Mouse (Mus musculus) heart, embryonic 13.5 days (tissue): ENCODE data around the gene Nxpe3. TPM values are rescaled to one million over a fixed set of nuclear protein-coding genes. Genes with fewer than 3 reads are reported as not detected.

Experiments
- ATAC-seq: fragments of 200-750 bp; cut with Nextera tagmentation; 2 replicates; pipeline ENCODE4 v1.8.0; 2017; ENCODE audit warnings: moderate TSS enrichment; ENCODE audit not compliant: insufficient number of reproducible peaks, low FRiP score, low TSS enrichment; ENCODE audit errors: extremely low read depth
- H3K27ac ChIP-seq: fragments of 300-500 bp; sonication (generic); replicated peaks from 2 replicates; pipeline ENCODE4 v1.5.1; 2015; ENCODE audit warnings: moderate library complexity, mild to moderate bottlenecking, inconsistent platforms
- H3K27me3 ChIP-seq: fragments of 300-500 bp; sonication (generic); replicated peaks from 2 replicates; pipeline ENCODE4 v1.6.1; 2015; ENCODE audit warnings: mild to moderate bottlenecking, inconsistent platforms
- H3K36me3 ChIP-seq: fragments of 300-500 bp; sonication (generic); 2 replicates; pipeline ENCODE4 v1.6.1; 2015; ENCODE audit warnings: mild to moderate bottlenecking, inconsistent platforms
- H3K4me1 ChIP-seq: fragments of 300-500 bp; sonication (generic); 2 replicates; pipeline ENCODE4 v1.6.1; 2015; ENCODE audit warnings: inconsistent platforms
- H3K4me2 ChIP-seq: fragments of 300-500 bp; sonication (generic); 2 replicates; pipeline ENCODE4 v1.6.1; 2015; ENCODE audit warnings: inconsistent platforms, mild to moderate bottlenecking, moderate library complexity
- H3K4me3 ChIP-seq: fragments of 300-500 bp; sonication (generic); 2 replicates; pipeline ENCODE4 v1.5.1; 2015; ENCODE audit warnings: moderate library complexity, mild to moderate bottlenecking, inconsistent platforms
- H3K9ac ChIP-seq: fragments of 300-500 bp; sonication (generic); 2 replicates; pipeline ENCODE4 v1.6.1; 2015; ENCODE audit warnings: inconsistent platforms, mild to moderate bottlenecking, moderate library complexity
- H3K9me3 ChIP-seq: fragments of 300-500 bp; sonication (generic); 2 replicates; pipeline ENCODE4 v1.6.1; 2016; ENCODE audit warnings: inconsistent platforms
- WGBS: fragments of 180-500 bp; shearing (Covaris S2); methylation state at CpG from one replicate; pipeline ENCODE4 v1.1.7; 2015; ENCODE audit warnings: mixed read lengths; 5-methylcytosine and 5-hydroxymethylcytosine counted together
- polyA plus RNA-seq: library from polyadenylated mRNA; unstranded; fragments of >200 nt; fragmentation: Nextera tagmentation; extraction: Ambion mirVana; gene quantifications from 2 replicates; pipeline ENCODE4 v1.2.1, GENCODE M21; 2015

Gene Nxpe3
- polyA plus RNA-seq = 0.53 and 0.59 TPM in 2 replicates

DNA sequence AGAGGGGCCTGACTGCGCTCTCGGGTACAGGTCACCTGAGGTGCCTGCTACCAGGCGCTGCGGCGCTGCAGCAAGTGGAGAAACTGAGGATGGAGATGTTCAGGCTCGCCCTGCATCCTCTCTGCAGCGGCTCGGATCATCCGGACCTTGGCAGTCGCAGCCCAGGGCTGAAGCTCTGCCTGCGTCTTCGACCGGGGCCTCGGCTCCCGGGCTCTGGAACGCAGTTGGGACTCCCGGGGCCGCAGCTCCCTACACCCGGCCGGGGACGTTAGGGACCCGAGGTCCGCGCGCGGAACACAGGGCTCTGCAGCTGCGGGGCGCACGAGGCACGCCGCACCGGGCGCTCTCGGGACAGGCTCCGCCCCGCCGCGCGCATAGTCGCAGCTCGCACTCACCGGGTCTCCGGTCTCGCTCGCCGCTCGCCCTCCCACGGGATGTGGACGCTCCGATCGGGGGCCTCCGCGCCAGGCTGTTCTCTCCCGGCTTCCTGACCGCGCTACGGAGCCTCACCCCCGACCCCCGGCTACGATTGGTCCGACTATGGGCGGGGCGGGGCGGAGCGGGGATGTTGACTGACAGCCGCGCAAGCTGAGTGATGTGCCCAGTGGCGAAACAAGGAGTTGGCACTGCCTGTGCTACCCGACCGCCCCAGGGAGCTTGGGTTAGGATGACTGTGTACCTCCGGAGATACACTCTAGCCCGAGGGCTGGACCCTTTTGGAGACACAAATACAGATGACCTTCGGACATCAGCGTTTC, at the start of gene Nxpe3:
Gene Nxpe3 (minus strand): TSS at position 393 of the 758 bp plus-strand sequence.
- H3K27me3 ChIP-seq = no peaks in the 10 kb centered on the region
- peak within 1 kb of the TSS; percentile 73 for H3K27ac ChIP-seq
- peak within 1 kb of the TSS; percentile 82 for H3K4me3 ChIP-seq
- H3K4me2 ChIP-seq = peak within 1 kb of the TSS; percentile 82
- peak; percentile 77 for ATAC-seq
- H3K9me3 ChIP-seq = no peaks in the 10 kb centered on the region
- under 1% methylated on average over 74 of the region's 74 CpGs for WGBS
- peaks cover 36% of the 10 kb centered on the region for H3K4me1 ChIP-seq
- H3K36me3 ChIP-seq = no peaks in the 10 kb centered on the region
- peak within 1 kb of the TSS; percentile 81 for H3K9ac ChIP-seq

DNA sequence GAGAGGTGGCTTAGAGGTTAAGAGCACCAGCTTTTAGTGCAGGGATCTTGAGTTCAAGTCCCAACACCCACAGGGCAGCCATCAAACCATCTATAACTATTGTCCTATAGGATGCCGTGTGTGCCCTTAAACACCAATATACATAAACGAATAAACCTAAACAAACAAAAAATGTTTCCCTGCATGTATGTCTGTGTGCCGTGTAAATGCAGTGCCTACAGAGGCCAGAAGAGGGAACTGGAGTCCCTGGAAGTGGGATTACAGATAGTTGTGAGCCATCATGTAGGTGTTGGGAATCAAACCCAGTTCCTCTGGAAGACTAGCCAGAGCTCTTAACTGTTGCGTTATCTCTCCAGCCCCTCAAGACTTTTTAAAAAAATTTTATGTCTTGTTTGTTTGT, 45.7 kb upstream of the Nxpe3 start:
- no peak overlapping the region for H3K27ac ChIP-seq
- no peak overlapping the region for H3K9ac ChIP-seq
- no peaks in the 10 kb centered on the region for H3K27me3 ChIP-seq
- 0 out of 2 replicates have a peak, but pooled peaks cover 4% of the 10 kb centered on the region for H3K9me3 ChIP-seq
- 85% methylated on average over 4 of the region's 4 CpGs for WGBS
- H3K4me2 ChIP-seq = no peak overlapping the region
- no peaks in the 10 kb centered on the region for H3K4me1 ChIP-seq
- H3K4me3 ChIP-seq = no peak overlapping the region
- no peaks in the 10 kb centered on the region for H3K36me3 ChIP-seq
- ATAC-seq = no peak

DNA sequence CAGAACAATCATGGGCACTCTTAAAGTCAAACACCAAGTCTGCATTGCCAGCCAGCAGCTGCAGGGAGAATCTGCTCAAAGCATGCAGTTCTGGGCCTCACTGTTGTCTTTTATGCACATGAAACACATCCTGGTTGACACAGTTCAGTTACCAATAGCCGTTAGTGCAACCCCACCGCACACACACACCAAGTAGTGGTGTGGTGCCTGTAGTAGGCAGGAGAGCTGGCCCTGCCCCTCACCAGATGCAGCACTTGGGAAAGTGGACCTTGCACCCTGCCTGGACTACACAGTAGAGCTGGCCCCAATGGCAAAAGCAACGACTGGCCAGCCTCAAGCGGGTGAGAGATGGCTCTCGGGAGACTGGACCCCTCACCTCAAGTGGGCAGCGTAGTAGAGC, 44.6 kb upstream of the Nxpe3 start:
- Histone ChIP-seq H3K4me1 (no peaks in the 10 kb centered on the region), H3K4me3 (no peak overlapping the region), H3K36me3 (no peaks in the 10 kb centered on the region), H3K27ac (no peak overlapping the region), H3K9ac (no peak overlapping the region), H3K4me2 (no peak overlapping the region), H3K9me3 (0 out of 2 replicates have a peak, but pooled peaks cover 4% of the 10 kb centered on the region), H3K27me3 (no peaks in the 10 kb centered on the region)
- 78% methylated on average over 6 of the region's 6 CpGs for WGBS
- ATAC-seq = no peak

DNA sequence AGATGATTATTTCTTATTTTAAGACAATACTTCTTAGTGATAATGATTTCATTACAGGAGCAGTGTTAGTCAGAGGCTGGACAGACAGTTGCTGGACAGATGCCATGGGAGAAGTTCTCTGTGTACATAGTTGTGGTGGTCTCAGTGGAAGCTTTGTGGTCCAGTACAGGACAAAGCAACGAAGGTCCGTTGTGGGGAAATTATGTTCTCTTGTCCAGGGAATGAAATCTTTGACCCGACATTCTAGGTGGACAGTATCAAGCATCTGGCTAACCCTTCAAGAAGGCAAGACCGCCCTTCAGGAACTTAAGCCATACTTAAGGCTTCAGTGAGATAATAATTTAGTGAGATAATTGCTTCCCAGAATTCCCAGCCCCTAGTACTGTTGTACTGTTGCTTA, 43.7 kb upstream of the Nxpe3 start:
- H3K9ac ChIP-seq = no peak overlapping the region
- 75% methylated on average over 4 of the region's 4 CpGs for WGBS

DNA sequence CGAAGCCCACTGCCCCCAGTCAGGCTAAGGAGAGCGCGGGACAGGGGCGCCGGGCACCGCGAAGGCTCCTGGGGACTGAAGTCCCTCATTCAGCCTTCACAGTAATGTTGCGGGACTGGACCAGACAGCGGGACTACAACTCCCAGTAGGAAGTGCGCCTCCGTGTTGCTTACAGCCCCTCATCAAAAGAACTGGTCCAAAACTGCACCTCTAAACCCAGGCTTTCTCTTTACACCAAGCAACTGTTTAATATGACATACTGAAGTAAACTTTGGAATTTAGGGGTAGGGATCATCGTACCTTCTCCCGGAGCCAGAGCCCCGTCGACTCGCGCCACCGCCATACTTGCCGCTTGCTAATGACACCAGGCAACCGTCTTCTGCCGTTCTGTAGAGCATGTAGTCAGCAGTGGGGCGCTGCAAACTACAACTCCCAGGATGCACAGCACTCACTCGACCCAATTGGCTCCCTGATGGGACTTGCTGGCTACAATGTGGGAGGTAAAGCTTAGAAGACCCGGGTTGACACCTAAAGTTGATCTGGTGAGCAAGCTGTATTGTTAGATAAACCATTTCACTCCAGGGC, 39.5 kb upstream of the Nxpe3 start, which contains the start of gene Cep97:
Gene Cep97 (minus strand): TSS at position 403 of the 585 bp plus-strand sequence.
- H3K27ac ChIP-seq = peak within 1 kb of the TSS; percentile 73
- H3K9me3 ChIP-seq = 0 out of 2 replicates have a peak, but pooled peaks cover 4% of the 10 kb centered on the region
- under 1% methylated on average over 24 of the region's 24 CpGs for WGBS

More for the DNA sequence above, 43.7 kb upstream of the Nxpe3 start:
- Histone ChIP-seq H3K4me1 (no peaks in the 10 kb centered on the region), H3K27me3 (no peaks in the 10 kb centered on the region), H3K9me3 (0 out of 2 replicates have a peak, but pooled peaks cover 4% of the 10 kb centered on the region), H3K4me3 (no peak overlapping the region), H3K4me2 (no peak overlapping the region), H3K27ac (no peak overlapping the region), H3K36me3 (no peaks in the 10 kb centered on the region)
- ATAC-seq = no peak

DNA sequence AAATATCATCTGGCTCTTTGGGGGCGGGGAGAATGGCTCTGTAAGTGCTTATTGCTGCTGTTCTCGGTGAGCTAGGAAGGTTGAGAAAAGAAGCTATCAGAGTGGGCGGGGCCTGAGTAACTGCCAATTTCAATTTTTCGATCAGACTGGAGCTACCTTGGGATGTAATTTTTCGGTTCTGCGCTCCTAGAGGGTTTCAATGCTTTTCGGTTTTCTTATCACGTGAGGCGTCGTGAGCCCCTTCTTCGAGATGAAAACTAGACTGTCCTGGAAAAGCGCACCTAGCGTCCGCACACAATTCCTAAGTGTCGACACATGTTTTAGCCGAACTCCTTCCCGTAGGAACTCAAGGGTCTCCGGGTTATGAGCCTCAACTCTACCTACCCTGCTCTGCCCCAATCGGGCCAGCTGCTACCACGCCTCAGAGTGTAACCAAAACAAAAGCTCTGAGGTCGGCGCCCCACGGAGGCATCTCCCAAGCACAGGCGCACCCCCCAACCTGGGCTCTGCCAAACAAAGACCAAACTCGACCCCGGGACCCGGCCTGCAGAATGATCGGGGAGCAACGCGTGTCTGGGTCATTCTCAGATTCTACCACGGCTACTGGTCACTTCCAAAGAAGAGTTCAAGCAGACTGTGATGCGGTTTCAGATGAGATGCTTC, 38.7 kb upstream of the Nxpe3 start:
- Histone ChIP-seq H3K4me2 (peak overlapping the region; percentile 85), H3K9me3 (0 out of 2 replicates have a peak, but pooled peaks cover 4% of the 10 kb centered on the region), H3K9ac (peak overlapping the region; percentile 89), H3K36me3 (peaks cover 19% of the 10 kb centered on the region), H3K27me3 (no peaks in the 10 kb centered on the region), H3K4me3 (peak overlapping the region; percentile 85), H3K27ac (peak overlapping the region; percentile 73), H3K4me1 (peaks cover 4% of the 10 kb centered on the region; the same call in 1 of the 2 replicates)
- 1% methylated on average over 32 of the region's 32 CpGs for WGBS
- no peak for ATAC-seq

More for the DNA sequence above, 39.5 kb upstream of the Nxpe3 start, which contains the start of gene Cep97:
- H3K4me2 ChIP-seq = peak within 1 kb of the TSS; percentile 85
- peaks cover 12% of the 10 kb centered on the region for H3K36me3 ChIP-seq
- peaks cover 4% of the 10 kb centered on the region; the same call in 1 of the 2 replicates for H3K4me1 ChIP-seq
- peak within 1 kb of the TSS; percentile 85 for H3K4me3 ChIP-seq
- no peaks in the 10 kb centered on the region for H3K27me3 ChIP-seq
- H3K9ac ChIP-seq = peak within 1 kb of the TSS; percentile 89
- peak; percentile 94 for ATAC-seq

DNA sequence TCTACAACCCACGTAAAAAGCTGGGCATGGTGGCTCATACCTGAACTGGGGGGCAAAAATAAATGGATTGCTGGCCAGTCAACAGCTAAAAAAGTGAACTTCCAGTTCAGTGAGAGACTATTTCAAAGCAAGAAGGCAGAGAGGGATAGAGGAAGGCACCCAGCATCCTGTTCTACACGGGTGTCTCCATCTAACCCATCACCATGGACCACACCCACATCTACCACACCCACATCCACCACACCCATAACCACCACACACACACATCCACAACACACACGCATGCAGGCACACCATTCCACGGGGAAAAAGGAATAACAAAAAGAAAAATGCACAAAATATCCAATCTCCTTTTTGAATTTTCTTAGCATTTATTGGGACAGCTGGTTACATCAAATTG, 28.9 kb upstream of the Nxpe3 start:
- no peaks in the 10 kb centered on the region for H3K4me1 ChIP-seq
- H3K4me2 ChIP-seq = no peak overlapping the region
- 80% methylated on average over 4 of the region's 4 CpGs for WGBS
- no peaks in the 10 kb centered on the region for H3K9me3 ChIP-seq
- no peak overlapping the region for H3K9ac ChIP-seq
- no peak overlapping the region for H3K27ac ChIP-seq
- H3K36me3 ChIP-seq = peaks cover 78% of the 10 kb centered on the region
- H3K4me3 ChIP-seq = no peak overlapping the region
- ATAC-seq = no peak
- no peaks in the 10 kb centered on the region for H3K27me3 ChIP-seq

DNA sequence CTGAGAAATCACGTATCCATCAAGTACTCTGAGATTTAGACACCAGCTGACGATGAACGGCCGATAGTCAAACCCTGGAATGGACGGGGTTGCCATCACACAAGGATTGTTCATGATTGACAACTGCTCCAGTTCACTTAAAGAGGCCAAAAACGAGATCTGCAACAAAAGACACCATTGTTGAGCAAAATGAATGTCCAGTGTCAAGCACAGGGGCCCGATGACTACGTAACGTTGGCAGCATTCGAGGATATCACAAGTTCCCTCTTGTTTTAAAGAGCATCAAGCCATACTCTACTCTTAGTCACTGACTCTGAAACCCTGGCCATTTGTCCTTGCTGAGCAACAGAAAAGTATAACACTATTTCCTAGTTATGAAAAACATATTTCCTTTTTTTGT, 27.0 kb upstream of the Nxpe3 start:
- no peak overlapping the region for H3K4me2 ChIP-seq
- WGBS = 90% methylated on average over 10 of the region's 10 CpGs
- no peak overlapping the region for H3K27ac ChIP-seq
- peaks cover 83% of the 10 kb centered on the region for H3K36me3 ChIP-seq
- H3K27me3 ChIP-seq = no peaks in the 10 kb centered on the region
- H3K4me3 ChIP-seq = no peak overlapping the region
- no peaks in the 10 kb centered on the region for H3K9me3 ChIP-seq
- no peak overlapping the region for H3K9ac ChIP-seq
- ATAC-seq = no peak
- H3K4me1 ChIP-seq = no peaks in the 10 kb centered on the region

DNA sequence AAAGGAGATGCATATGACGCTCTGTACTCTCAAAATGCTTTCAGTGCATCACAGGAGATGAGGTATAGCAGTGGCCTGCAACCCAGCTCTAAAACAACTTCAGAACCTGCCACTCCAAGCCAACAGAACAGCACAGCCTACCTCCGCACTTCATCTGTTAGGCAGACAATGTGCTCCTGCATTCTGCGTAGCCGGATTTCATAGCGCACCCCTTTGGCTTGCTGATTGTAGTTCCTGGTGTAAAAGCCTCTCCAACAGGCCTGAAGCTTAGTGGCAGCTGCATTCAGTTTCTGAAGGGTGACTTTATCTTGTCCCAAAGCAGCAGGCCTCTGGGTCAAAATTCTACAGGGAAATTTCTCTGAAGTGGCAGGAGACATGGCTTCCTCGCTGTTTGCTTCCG, 19.6 kb upstream of the Nxpe3 start:
- Histone ChIP-seq H3K36me3 (peaks cover 79% of the 10 kb centered on the region), H3K4me3 (no peak overlapping the region), H3K9me3 (no peaks in the 10 kb centered on the region), H3K27ac (no peak overlapping the region), H3K27me3 (no peaks in the 10 kb centered on the region), H3K4me1 (no peaks in the 10 kb centered on the region), H3K9ac (no peak overlapping the region), H3K4me2 (no peak overlapping the region)
- 92% methylated on average over 7 of the region's 7 CpGs for WGBS
- ATAC-seq = no peak

DNA sequence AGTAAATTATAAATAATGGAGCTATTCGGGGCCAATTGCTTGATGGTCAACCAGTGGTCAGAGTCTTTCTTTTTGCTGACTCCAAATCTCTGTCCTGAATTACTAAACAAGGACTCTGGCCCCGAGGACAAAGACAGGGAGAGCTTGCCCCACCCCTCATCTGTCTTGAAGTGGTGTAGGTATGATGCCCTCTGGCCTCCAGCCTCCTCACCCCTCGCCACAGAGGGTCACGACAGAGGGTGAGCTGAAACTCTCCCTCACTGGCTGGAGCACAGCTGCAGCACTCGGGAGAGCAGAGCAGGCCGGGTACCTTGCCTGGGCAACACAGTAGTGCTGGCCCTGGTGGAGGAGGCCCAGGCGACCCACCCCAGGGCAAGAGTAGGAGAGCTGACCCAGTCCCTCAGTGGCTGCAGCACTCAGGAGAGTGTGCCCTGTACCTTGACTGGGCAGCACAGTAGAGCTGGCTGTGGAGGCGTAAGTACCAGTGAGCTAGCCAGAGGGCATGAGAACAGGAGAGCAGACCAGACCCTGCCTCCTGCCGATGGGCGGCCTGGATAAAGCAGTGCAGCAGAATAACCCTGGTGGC, 15.2 kb upstream of the Nxpe3 start:
- Histone ChIP-seq H3K4me3 (no peak overlapping the region), H3K9ac (no peak overlapping the region), H3K4me1 (no peaks in the 10 kb centered on the region), H3K27ac (no peak overlapping the region), H3K36me3 (peaks cover 70% of the 10 kb centered on the region), H3K4me2 (no peak overlapping the region), H3K27me3 (no peaks in the 10 kb centered on the region), H3K9me3 (no peaks in the 10 kb centered on the region)
- ATAC-seq = no peak
- 87% methylated on average over 10 of the region's 10 CpGs for WGBS
